Mouse (Mus musculus) gastrocnemius, adult 2 months (tissue): Measurements from ENCODE around the gene Mink1. TPM values are rescaled to one million over a fixed set of nuclear protein-coding genes. Genes with fewer than 3 reads are reported as not detected.

Experiments
- DNase-seq: peaks from one replicate; pipeline ENCODE4 v3.0.0; 2022
- H3K27ac ChIP-seq: fragments of 200-600 bp; 2 replicates; pipeline ENCODE4 v1.8.1; 2022; ENCODE audit warnings: mild to moderate bottlenecking
- H3K4me3 ChIP-seq: fragments of 200-600 bp; 2 replicates; pipeline ENCODE4 v1.8.1; 2022; ENCODE audit warnings: mild to moderate bottlenecking, moderate library complexity
- CTCF ChIP-seq: fragments of 200-600 bp; IDR thresholded peaks from 2 replicates; pipeline ENCODE4 v1.8.1; 2022; ENCODE audit warnings: antibody characterized with exemption, mild to moderate bottlenecking, moderate library complexity
- intact Hi-C: fragments of 180-260 bp; cut with DNase I; formaldehyde crosslinking; loops from one replicate; pipeline ENCODE4 v1.15.1; 2025
- total RNA-seq, 2 experiments: library from RNA; stranded (reverse); gene quantifications; 2 replicates each; pipeline ENCODE4 v1.2.3; 2021

Gene Mink1
- total RNA-seq, 2 experiments from 2014 or later = 33.7 to 34.7 TPM

DNA sequence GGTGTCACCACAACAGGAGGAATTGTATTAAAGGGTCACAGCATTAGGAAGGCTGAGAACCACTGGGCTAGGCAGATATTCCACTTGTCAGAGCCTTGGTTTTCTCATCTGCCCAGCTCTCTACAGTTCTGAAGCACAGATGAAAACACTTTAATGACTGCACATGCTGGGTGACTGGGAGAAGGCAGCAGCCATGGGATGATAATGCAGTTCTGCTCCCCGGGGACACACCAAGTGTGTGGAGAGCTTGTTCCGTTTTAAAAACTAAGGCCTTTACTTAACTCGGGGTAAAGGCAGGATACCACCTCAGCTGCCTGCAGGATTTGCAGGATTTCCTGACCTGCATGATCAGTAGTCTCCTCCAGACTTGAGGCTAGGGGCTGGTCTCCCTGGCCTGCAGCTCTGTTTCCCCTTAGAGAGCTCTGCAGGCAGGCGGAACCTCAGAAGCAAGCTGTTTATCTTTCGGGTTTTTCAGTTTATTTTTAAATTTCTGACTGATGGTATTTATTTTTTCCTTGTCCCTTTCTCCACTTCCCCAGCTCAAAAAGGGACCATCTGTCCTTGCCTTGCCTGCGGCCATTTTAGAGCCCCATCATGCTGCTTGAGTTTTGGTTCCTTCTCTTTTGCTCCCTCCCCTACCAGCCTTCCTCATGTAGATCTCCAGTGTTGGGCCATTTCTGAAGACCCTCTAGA lies 20.5 kb downstream of the Mink1 start:
- no peak overlapping the region for H3K4me3 ChIP-seq
- peak overlapping the region; percentile 57 for H3K27ac ChIP-seq
- no peak for TF ChIP-seq CTCF
- intact Hi-C loops = no loop called here
- DNase-seq = no peak

DNA sequence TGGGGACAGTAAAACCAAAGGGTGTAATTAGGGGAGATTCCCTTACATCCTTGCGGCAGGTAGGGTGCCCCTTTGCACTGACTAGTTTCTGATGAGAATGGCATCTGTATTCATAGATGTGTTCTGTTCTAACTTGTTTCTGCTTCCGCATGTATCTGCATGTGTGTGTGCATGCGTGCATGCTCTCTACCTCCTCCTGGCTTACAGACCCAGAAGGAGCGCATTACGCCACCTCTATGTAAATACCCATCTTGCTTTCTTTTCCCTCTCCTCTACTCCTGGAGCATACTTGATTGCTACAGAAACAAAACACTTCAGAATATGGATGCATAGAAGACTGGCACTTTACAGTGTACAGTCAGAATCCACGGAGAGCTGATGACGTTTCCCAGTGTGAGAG lies 21.1 kb downstream of the Mink1 start:
- TF ChIP-seq CTCF = no peak
- Histone ChIP-seq H3K27ac (peak overlapping the region; percentile 57; the same call in 1 of the 2 replicates), H3K4me3 (no peak overlapping the region)
- no peak for DNase-seq
- intact Hi-C loops = no loop called here

DNA sequence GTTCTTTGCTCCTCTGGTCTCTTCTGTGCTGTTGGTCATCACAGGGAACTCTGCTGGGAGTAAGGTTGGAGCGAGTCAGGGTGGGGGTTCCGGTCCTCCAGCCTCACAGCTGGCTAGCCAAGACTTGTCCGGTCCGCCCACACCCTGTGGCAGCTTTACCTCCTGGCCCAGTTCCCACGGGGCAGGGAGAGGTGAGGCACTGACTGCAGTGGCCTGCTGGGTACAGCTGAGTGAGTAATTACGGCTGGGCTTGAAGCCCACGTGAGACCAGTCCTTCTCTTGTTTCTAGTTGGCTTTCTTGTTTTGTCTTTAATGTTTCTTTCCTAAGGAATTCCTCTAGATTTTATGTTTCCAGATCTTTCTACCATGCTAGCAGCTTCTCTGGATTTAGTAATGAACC lies 22.8 kb downstream of the Mink1 start:
- H3K27ac ChIP-seq = peak overlapping the region; percentile 79
- TF ChIP-seq CTCF = no peak
- intact Hi-C loops = no loop called here
- peak; percentile 84 for DNase-seq
- H3K4me3 ChIP-seq = peak overlapping the region; percentile 15; the same call in 1 of the 2 replicates

DNA sequence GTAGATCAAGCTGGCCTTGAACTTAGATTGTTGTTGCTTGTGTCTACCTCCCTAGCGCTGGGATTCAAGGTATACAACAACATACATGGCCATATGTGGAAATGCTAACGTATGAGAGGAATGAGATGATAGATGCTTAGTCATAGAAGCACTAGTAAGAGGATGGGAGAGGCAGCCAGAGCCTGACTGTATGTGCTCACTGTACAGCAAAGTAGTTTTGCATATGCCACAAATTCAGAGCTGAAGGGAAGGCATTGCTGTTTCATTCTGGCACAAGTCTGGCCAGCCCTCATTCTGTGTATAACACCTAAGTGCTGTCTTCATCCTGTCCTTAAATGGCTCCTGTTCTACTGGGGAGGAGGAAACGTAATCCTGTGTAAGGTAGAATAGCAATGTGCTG lies 23.6 kb downstream of the Mink1 start:
- DNase-seq = no peak
- H3K27ac ChIP-seq = peak overlapping the region; percentile 79
- no peak overlapping the region for H3K4me3 ChIP-seq
- no peak for TF ChIP-seq CTCF
- intact Hi-C loops = no loop called here

DNA sequence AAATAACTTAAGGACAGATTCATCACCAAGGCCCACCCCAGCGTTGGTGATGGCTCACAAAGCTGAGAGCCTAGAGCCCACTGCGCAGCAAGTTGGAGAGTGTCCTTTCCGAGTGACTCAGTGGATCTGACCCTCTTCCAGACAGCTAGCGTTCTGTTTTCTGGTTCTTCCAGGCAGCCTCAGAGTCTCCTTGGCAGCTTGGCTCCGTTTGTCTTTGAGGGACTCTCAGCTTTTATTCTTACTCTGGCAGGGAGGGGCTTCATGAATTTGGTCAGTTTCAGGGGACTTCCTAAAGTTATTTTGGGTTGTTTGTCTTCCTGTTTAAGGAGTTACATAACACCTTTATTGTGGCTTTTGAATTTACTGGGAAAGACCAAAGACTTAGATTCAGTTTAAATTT lies 24.3 kb downstream of the Mink1 start:
- peak overlapping the region; percentile 79 for H3K27ac ChIP-seq
- DNase-seq = no peak
- no peak for TF ChIP-seq CTCF
- no peak overlapping the region for H3K4me3 ChIP-seq
- intact Hi-C loops = no loop called here

DNA sequence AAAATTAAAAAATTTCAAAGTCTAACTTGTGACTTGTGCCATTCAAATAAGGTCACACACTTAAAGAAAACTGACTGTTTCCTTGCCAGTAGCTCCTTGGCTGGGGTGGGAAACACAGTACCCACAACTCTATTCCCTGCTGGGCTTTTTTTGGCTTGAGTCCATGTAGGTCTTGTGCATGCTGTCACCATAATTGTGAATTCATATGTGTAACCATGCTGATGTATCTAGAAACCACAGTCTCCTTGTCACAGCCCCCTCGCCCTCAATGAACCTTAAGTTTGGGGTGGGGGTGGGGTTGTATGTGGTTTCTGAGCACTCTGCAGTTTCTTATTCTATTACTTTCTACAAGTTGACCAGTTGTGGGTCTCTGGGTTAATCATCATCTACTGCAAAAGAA lies 29.1 kb downstream of the Mink1 start:
- Histone ChIP-seq H3K27ac (no peak overlapping the region), H3K4me3 (no peak overlapping the region)
- TF ChIP-seq CTCF = no peak
- no peak for DNase-seq
- intact Hi-C loops = no loop called here

DNA sequence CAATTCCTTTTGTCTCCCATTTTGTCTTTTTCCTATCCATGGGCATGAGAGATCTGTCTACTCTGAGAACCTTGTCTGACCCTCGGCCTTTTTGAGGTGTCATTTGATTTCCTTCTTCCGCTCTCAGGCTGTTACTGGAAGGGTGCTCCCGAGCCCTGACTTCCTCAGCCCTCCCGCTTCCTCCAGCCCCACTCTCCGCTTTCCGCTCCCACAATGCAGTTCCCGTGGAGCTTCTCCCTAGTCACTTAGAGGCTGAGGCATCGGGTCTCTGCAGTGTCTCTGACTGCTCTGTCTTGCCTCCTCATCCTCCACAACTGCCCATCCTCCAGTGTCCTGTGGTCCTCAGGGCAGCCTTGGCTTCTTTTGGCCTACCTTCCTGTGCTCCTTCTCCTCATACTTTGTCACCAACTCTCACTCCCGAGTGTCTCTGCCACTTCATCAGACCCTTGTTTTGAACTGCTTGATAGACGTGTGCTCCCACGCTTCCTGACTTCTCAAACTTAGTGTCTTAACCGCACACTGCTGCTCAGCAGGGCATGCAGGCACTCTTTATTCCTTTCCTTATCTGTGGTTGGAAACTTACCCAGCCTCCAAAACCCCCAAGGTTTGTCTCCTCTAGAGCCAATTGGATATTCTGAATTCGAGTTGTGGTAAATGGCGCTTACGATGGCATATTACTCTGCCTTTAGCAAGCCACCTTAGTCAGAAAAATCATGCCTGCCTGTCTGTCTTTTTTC lies 31.7 kb downstream of the Mink1 start:
- DNase-seq = peak; percentile 33
- no peak for TF ChIP-seq CTCF
- Histone ChIP-seq H3K27ac (peak overlapping the region; percentile 61), H3K4me3 (no peak overlapping the region)
- intact Hi-C loops = no loop called here

DNA sequence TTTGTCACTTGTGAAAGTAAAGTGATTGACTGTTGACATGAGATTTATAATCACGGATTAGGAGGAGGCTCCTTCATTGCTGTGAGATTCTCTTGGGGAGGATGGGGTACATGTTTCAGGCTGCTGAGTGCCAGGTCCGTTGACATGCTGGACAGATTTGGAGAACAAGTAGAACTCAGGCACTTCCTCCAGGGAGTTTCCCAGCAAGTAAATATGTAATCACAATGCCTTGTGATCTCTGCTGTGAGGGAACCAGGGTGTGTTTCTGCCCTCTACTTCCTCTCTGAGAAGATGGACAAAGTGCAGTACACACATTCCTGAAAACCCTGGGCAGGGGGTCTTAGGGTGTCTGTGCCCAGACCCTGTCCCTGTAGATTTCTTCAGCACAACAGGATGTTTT lies 33.0 kb downstream of the Mink1 start:
- intact Hi-C loops = no loop called here
- H3K27ac ChIP-seq = peak overlapping the region; percentile 61
- no peak for TF ChIP-seq CTCF

DNA sequence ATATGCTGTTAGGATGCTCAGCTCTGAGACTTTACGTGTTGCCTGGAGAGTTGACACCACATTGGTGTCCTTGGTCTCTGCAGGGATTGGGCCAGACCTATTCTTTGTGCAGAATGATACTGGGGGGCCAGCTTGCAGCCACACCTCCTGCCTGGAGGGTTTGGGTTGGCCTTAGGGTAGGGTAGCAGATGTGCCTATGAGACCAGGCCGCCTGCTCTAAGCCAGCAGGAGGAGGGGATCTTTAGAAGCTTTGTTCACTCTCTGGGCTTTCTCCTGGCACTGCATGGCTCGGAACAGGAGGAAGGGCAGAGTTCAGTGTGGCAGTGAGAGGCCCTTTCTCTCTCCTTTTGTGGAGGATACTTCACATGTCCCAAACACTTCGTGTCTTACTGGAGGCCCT lies 33.4 kb downstream of the Mink1 start:
- no peak overlapping the region for H3K4me3 ChIP-seq
- no peak for DNase-seq
- no peak for TF ChIP-seq CTCF
- intact Hi-C loops = no loop called here
- peak overlapping the region; percentile 61 for H3K27ac ChIP-seq

More for the DNA sequence above, 33.0 kb downstream of the Mink1 start:
- no peak overlapping the region for H3K4me3 ChIP-seq
- DNase-seq = peak; percentile 12

DNA sequence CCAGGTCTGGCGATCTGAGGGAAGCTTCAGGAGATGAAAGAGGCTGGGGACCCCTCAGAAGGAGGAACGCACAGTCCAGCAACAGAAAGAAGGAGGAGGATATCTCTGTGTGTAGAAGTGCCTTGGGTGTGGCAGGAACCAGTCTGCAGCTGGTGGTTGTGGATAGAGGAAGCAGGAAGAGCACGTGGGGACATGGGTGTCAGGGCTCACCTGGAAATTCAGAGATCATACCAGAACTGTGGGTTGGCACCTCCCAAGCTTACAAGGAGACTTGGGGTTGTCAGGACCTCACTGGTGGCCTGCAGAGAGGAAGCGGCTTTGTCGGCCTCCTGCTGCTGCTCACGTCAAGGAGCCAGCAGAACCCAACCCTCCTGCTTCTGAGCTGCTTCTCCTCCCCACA lies 34.6 kb downstream of the Mink1 start:
- TF ChIP-seq CTCF = no peak

DNA sequence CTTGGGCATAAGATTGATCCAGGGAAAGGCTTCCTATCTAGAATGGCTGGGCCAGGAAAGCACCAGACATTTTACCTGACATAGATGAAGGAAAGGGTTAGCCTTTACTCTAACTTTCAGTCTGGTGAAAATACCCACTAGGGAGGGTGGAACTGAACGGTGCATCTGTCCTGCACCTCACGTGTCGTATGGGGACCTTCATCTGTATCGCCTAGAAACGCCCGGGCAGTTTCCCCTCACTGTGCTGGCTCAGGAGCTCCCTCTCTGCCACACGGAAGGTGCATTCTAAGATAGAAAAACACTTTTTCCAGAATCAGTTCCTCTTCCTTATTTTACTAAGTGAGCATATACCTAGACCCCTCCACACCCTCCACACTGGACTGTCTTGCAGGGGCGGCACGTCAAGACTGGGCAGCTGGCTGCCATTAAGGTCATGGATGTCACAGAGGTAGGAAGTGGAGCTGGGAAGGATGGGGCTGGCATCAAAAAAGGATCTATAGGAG lies 35.8 kb downstream of the Mink1 start:
- no peak for TF ChIP-seq CTCF
- H3K4me3 ChIP-seq = no peak overlapping the region
- DNase-seq = no peak
- intact Hi-C loops = no loop called here
- H3K27ac ChIP-seq = no peak overlapping the region

More for the DNA sequence above, 34.6 kb downstream of the Mink1 start:
- intact Hi-C loops = no loop called here
- Histone ChIP-seq H3K27ac (peak overlapping the region; percentile 20; the same call in 1 of the 2 replicates), H3K4me3 (no peak overlapping the region)
- DNase-seq = no peak

DNA sequence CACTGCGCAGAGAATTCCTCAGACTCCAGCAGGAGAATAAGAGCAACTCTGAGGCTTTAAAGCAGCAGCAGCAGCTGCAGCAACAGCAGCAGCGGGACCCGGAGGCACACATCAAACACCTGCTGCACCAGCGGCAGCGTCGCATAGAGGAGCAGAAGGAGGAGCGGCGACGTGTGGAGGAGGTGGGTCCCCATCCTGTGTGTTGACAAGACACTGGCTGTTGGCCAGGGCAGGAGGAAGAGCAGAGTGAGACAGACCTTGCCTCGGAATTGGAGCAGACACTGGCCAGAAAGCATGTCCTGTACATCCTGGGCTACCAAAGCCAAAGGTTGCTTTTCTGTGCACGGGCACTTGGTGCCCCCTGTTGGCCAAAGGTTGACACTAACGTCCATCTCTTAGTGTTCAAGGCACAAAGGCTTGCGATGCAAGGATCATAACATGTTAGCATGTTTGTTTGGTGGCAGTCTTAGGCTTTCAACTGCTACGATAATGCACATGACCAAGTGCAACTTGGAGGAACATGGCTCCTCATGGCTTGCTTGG lies 42.4 kb downstream of the Mink1 start:
- intact Hi-C loops = loop anchor here (1.0 to 10.0 kb wide), 3 partner anchors 68 to 170 kb away; partner anchors contain the start of gene Arrb2
- no peak overlapping the region for H3K27ac ChIP-seq
- DNase-seq = peak; percentile 79
- peak; percentile 96 for TF ChIP-seq CTCF
- H3K4me3 ChIP-seq = no peak overlapping the region

DNA sequence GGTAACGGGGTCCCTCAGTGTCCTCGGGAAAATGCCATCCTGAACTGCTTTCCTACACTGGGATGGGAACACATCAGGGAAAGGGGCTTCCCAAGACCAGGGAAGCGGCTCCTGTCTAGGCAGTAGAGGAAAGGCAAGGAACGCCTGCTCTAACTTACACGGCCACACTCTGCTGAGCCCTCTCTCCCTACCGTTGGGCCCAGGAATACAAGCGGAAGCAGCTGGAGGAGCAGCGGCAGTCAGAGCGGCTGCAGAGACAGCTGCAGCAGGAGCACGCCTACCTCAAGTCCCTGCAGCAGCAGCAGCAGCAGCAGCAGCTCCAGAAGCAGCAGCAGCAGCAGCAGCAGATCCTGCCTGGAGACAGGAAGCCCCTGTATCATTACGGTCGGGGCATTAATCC lies 44.0 kb downstream of the Mink1 start:
- intact Hi-C loops = loop anchor here (5.0 to 10.0 kb wide), 2 partner anchors 69 to 172 kb away; partner anchors contain the start of gene Arrb2
- no peak for DNase-seq
- no peak for TF ChIP-seq CTCF
- Histone ChIP-seq H3K4me3 (no peak overlapping the region), H3K27ac (no peak overlapping the region)
